Mouse (Mus musculus): ENCODE measurements around the gene Cygb. TPM values are rescaled to one million over a fixed set of nuclear protein-coding genes. Genes with fewer than 3 reads are reported as not detected.

The Cygb gene
- polyA plus RNA-seq, 1 experiment: 18.3 TPM

- no peak for TF ChIP-seq POLR2A (IDR thresholded peaks at IDR 0.05; ENCODE audit: borderline replicate concordance, extremely low read depth, insufficient read depth, insufficient read length, poor library complexity, severe bottlenecking)
- TF ChIP-seq CTCF (IDR thresholded peaks at IDR 0.05; ENCODE audit: borderline replicate concordance, extremely low read depth, insufficient read depth, insufficient read length): no peak
- DNase-seq (ENCODE audit: low read depth): peak; percentile 78
Observed at GRCm38 (mm10) chr11:116661948-116662377, 7.8 kb upstream of the Cygb start.

- no peak for TF ChIP-seq POLR2A (IDR thresholded peaks at IDR 0.05; ENCODE audit: borderline replicate concordance, extremely low read depth, insufficient read depth, insufficient read length, poor library complexity, severe bottlenecking)
- TF ChIP-seq CTCF (IDR thresholded peaks at IDR 0.05; ENCODE audit: borderline replicate concordance, extremely low read depth, insufficient read depth, insufficient read length): no peak
- peak; percentile 89 for DNase-seq (ENCODE audit: low read depth)
Observed at GRCm38 (mm10) chr11:116661291-116661947, 7.3 kb upstream of the Cygb start.

- peak; percentile 82 for DNase-seq (ENCODE audit: low read depth)
- no peak for TF ChIP-seq POLR2A (IDR thresholded peaks at IDR 0.05; ENCODE audit: borderline replicate concordance, extremely low read depth, insufficient read depth, insufficient read length, poor library complexity, severe bottlenecking)
- no peak for TF ChIP-seq CTCF (IDR thresholded peaks at IDR 0.05; ENCODE audit: borderline replicate concordance, extremely low read depth, insufficient read depth, insufficient read length)
Observed at GRCm38 (mm10) chr11:116660181-116660580, 6.1 kb upstream of the Cygb start.

- TF ChIP-seq POLR2A (IDR thresholded peaks at IDR 0.05; ENCODE audit: borderline replicate concordance, extremely low read depth, insufficient read depth, insufficient read length, poor library complexity, severe bottlenecking): no peak
- TF ChIP-seq CTCF (IDR thresholded peaks at IDR 0.05; ENCODE audit: borderline replicate concordance, extremely low read depth, insufficient read depth, insufficient read length): no peak
- DNase-seq (ENCODE audit: low read depth): no peak
Observed at GRCm38 (mm10) chr11:116659027-116659621, 5.0 kb upstream of the Cygb start.

- DNase-seq (ENCODE audit: low read depth): no peak
- TF ChIP-seq POLR2A (IDR thresholded peaks at IDR 0.05; ENCODE audit: borderline replicate concordance, extremely low read depth, insufficient read depth, insufficient read length, poor library complexity, severe bottlenecking) (no peak), CTCF (IDR thresholded peaks at IDR 0.05; ENCODE audit: borderline replicate concordance, extremely low read depth, insufficient read depth, insufficient read length) (no peak)
Observed at GRCm38 (mm10) chr11:116658238-116658637, 4.1 kb upstream of the Cygb start.

- peak; percentile 97 for DNase-seq (ENCODE audit: low read depth)
- peak; percentile 55; the same call in 1 of the 2 replicates for TF ChIP-seq POLR2A (IDR thresholded peaks at IDR 0.05; ENCODE audit: borderline replicate concordance, extremely low read depth, insufficient read depth, insufficient read length, poor library complexity, severe bottlenecking)
- TF ChIP-seq CTCF (IDR thresholded peaks at IDR 0.05; ENCODE audit: borderline replicate concordance, extremely low read depth, insufficient read depth, insufficient read length): peak; percentile 48; the same call in 1 of the 2 replicates
Observed at GRCm38 (mm10) chr11:116657311-116658223, 3.5 kb upstream of the Cygb start.

GRCm38 (mm10) chr11:116656348-116657191 lies 2.5 kb upstream of the Cygb start:
- DNase-seq (ENCODE audit: low read depth): peak; percentile 82
- TF ChIP-seq POLR2A (IDR thresholded peaks at IDR 0.05; ENCODE audit: borderline replicate concordance, extremely low read depth, insufficient read depth, insufficient read length, poor library complexity, severe bottlenecking) (no peak), CTCF (IDR thresholded peaks at IDR 0.05; ENCODE audit: borderline replicate concordance, extremely low read depth, insufficient read depth, insufficient read length) (no peak)

- TF ChIP-seq CTCF (IDR thresholded peaks at IDR 0.05; ENCODE audit: borderline replicate concordance, extremely low read depth, insufficient read depth, insufficient read length) (no peak), POLR2A (IDR thresholded peaks at IDR 0.05; ENCODE audit: borderline replicate concordance, extremely low read depth, insufficient read depth, insufficient read length, poor library complexity, severe bottlenecking) (no peak)
- DNase-seq (ENCODE audit: low read depth): peak; percentile 60
Observed at GRCm38 (mm10) chr11:116653709-116654221, 348 bp downstream of the Cygb start.

GRCm38 (mm10) chr11:116653234-116653633 lies 879 bp downstream of the Cygb start, which contains the start of gene Prcd:
Prcd (plus strand) TSS chr11:116653534.
- TF ChIP-seq CTCF (IDR thresholded peaks at IDR 0.05; ENCODE audit: borderline replicate concordance, extremely low read depth, insufficient read depth, insufficient read length) (no peak), POLR2A (IDR thresholded peaks at IDR 0.05; ENCODE audit: borderline replicate concordance, extremely low read depth, insufficient read depth, insufficient read length, poor library complexity, severe bottlenecking) (no peak)
- no peak for DNase-seq (ENCODE audit: low read depth)

Measured in brain, embryonic 14.5 days (tissue).